Mouse (Mus musculus) forebrain, embryonic 11.5 days (tissue): ENCODE results near the gene S1pr4. TPM values are rescaled to one million over a fixed set of nuclear protein-coding genes. Genes with fewer than 3 reads are reported as not detected.
A peak's percentile ranks its signal among the peaks of the same experiment; 100 is the strongest.

Experiments used
- ATAC-seq: fragments of 200-750 bp; cut with Nextera tagmentation; replicated peaks from 2 replicates; pipeline ENCODE4 v1.8.0; 2017; ENCODE audit warnings: moderate TSS enrichment; ENCODE audit not compliant: low FRiP score
- DNase-seq: peaks from one replicate; pipeline ENCODE4 v3.0.0-alpha.2; 2017; ENCODE audit warnings: low spot score
- H3K27ac ChIP-seq: fragments of 300-500 bp; sonication (generic); 2 replicates; pipeline ENCODE4 v1.5.1; 2014; ENCODE audit warnings: low read depth, low read length
- H3K27me3 ChIP-seq: fragments of 300-500 bp; sonication (generic); 2 replicates; pipeline ENCODE4 v1.6.1; 2014; ENCODE audit warnings: mild to moderate bottlenecking, low read length, mixed read lengths; ENCODE audit not compliant: control insufficient read depth, insufficient read depth
- H3K36me3 ChIP-seq: fragments of 300-500 bp; sonication (generic); 2 replicates; pipeline ENCODE4 v1.6.1; 2014; ENCODE audit warnings: mild to moderate bottlenecking, low read length, moderate library complexity, mixed read lengths; ENCODE audit not compliant: control insufficient read depth, insufficient read depth
- H3K4me1 ChIP-seq: fragments of 300-500 bp; sonication (generic); replicated peaks from 2 replicates; pipeline ENCODE4 v1.6.1; 2014; ENCODE audit warnings: low read length, mixed read lengths; ENCODE audit not compliant: control insufficient read depth, insufficient read depth
- H3K4me2 ChIP-seq: fragments of 300-500 bp; sonication (generic); 2 replicates; pipeline ENCODE4 v1.6.1; 2014; ENCODE audit warnings: low read depth, mild to moderate bottlenecking, low read length, moderate library complexity, mixed read lengths; ENCODE audit not compliant: severe bottlenecking
- H3K4me3 ChIP-seq: fragments of 300-500 bp; sonication (generic); 2 replicates; pipeline ENCODE4 v1.5.1; 2014; ENCODE audit warnings: low read depth, low read length
- H3K9ac ChIP-seq: fragments of 300-500 bp; sonication (generic); 2 replicates; pipeline ENCODE4 v1.6.1; 2014; ENCODE audit warnings: low read length
- H3K9me3 ChIP-seq: fragments of 300-500 bp; sonication (generic); 2 replicates; pipeline ENCODE4 v1.6.1; 2016; ENCODE audit warnings: low read length, mixed read lengths; ENCODE audit not compliant: control insufficient read depth
- WGBS: fragments of 180-500 bp; shearing (Covaris S2); extraction: QIAGEN DNeasy Blood & Tissue Kit; methylation state at CpG from one replicate; pipeline ENCODE4 v1.1.7; 2014; 5-methylcytosine and 5-hydroxymethylcytosine counted together
- polyA plus RNA-seq: library from polyadenylated mRNA; unstranded; fragments of >200 nt; fragmentation: Nextera tagmentation; extraction: Ambion mirVana; gene quantifications from 2 replicates; pipeline ENCODE4 v1.2.1, GENCODE M21; 2014

S1pr4 gene
- polyA plus RNA-seq, 1 experiment from 2014 or later, result 0.68 TPM

DNA sequence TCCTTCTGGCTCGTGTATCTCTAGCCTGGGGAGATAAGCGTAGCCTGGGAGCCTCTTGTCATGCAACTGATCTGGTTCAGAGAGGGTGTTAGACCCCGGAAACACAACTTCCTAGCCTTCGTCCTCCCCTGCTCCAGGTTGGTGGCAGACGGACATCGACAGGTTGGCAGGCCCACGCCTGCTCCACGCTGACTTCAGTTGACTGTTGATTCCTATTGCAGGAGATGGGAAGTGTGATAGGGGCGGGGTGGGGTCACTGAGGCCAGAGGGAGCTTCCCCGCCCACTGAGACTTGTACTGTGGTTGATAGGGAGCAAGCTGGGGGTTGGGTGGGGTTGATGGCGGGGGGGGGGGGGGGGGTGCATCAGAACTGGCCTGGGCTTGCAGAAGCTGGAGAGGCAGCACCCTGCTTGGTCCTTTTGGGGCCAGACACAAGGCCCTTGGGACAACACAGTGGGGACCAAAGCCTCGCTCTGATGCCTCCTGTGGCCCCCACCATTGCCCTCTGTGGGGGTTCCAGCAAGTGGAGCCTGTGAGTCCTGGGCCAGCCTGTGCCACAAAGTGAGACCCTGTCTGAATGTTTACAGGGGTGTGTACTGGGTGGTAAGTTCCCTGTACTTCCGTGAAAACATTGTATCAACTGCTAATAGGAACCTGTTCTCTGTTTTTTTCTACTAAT, 25.2 kb upstream of the S1pr4 start:
- no peaks in the 10 kb centered on the region for H3K4me1 ChIP-seq
- no peak overlapping the region for H3K4me2 ChIP-seq
- no peaks in the 10 kb centered on the region for H3K9me3 ChIP-seq
- no peak overlapping the region for H3K4me3 ChIP-seq
- WGBS, result 74% methylated on average over 12 of the region's 13 CpGs
- no peak overlapping the region for H3K9ac ChIP-seq
- H3K36me3 ChIP-seq, result no peaks in the 10 kb centered on the region; the same call in 1 of the 2 replicates
- H3K27ac ChIP-seq, result no peak overlapping the region
- no peaks in the 10 kb centered on the region; the same call in 1 of the 2 replicates for H3K27me3 ChIP-seq
- no peak for ATAC-seq
- no peak for DNase-seq

DNA sequence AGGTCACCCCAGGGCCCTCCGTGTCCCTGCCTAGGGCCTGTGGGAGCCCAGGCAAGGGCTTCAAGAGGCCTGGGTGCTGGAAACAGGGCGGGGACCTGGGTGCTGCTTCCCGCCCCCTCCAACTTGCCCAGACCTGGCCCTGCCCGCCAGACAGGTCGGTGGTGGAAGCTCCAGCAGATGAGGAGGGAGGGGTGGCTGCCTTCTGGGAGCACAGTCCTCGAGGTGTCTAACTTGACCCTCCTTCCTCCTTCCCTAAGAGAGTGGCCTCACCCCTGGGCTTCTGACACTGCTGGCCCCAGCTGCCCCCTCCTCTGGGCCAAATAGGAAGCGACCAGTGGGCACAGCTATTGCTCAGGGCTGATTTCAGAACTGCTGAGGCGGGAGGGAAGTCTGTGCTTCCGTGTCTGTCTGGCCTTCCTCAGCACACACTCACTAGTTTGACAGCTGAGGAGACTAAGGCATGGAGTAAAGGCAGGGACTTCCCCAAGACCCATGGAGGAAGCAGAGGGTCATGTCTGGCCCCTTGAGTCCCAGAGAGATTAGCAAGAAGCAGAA, 24.2 kb upstream of the S1pr4 start, which contains the start of gene Gna15:
Gene Gna15, minus strand, starts transcription at position 175 of the 555 bp plus-strand sequence.
- Histone ChIP-seq H3K4me1 (no peaks in the 10 kb centered on the region), H3K4me3 (no peak within 1 kb of the TSS), H3K27ac (no peak within 1 kb of the TSS), H3K9ac (no peak within 1 kb of the TSS), H3K9me3 (no peaks in the 10 kb centered on the region), H3K4me2 (no peak within 1 kb of the TSS), H3K27me3 (no peaks in the 10 kb centered on the region; the same call in 1 of the 2 replicates), H3K36me3 (no peaks in the 10 kb centered on the region)
- 25% methylated on average over 9 of the region's 9 CpGs for WGBS
- DNase-seq, result no peak
- no peak for ATAC-seq

DNA sequence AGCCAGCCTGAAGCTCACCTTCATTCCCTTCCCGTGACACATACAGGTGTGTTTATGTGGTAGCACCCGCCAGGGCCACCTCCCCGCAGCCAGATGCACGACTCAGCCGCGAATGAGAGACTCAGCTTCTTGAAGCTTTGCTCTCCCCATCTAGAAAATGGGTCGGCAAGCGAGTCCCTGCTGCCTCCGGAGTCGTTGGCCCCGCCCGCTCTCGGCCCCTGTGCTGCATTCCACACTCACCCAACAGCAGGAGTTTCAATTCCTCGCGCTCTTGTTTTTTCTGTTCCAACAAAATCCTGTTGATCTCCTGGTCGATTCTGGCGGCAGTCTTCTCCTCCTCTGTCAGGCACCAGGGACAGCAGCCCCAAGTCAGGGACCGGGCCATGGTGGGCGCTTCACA, 23.6 kb upstream of the S1pr4 start:
- H3K9ac ChIP-seq, result no peak overlapping the region
- no peaks in the 10 kb centered on the region for H3K36me3 ChIP-seq
- no peaks in the 10 kb centered on the region for H3K9me3 ChIP-seq
- H3K4me1 ChIP-seq, result no peaks in the 10 kb centered on the region
- H3K27ac ChIP-seq, result no peak overlapping the region
- DNase-seq (no peak), ATAC-seq (no peak)
- H3K27me3 ChIP-seq, result no peaks in the 10 kb centered on the region; the same call in 1 of the 2 replicates
- H3K4me3 ChIP-seq, result no peak overlapping the region
- H3K4me2 ChIP-seq, result no peak overlapping the region
- 21% methylated on average over 19 of the region's 19 CpGs for WGBS

DNA sequence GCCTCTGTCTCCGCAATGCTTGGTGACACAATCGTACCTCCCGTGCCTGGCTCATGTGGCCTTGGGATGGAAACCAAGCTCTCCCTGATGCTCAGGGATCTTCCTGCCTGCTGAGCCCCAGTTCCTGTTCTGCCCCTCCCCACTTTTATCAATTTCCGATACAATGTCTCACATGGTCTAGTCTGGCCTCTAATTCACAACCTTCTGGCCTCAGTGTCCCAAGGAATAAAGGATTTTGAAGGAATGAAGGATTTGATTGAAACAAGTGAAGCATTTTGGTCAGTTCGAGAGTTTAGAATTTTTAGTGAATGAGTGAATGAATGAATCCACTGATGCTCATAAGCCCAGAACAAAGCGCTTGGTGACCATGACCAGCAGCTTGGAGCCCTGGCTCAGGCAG, 23.2 kb upstream of the S1pr4 start:
- H3K9me3 ChIP-seq, result no peaks in the 10 kb centered on the region
- H3K27me3 ChIP-seq, result no peaks in the 10 kb centered on the region; the same call in 1 of the 2 replicates
- no peak for DNase-seq
- no peaks in the 10 kb centered on the region for H3K4me1 ChIP-seq
- H3K4me3 ChIP-seq, result no peak overlapping the region
- H3K4me2 ChIP-seq, result no peak overlapping the region
- no peak for ATAC-seq
- 79% methylated on average over 6 of the region's 6 CpGs for WGBS
- no peak overlapping the region for H3K27ac ChIP-seq
- H3K36me3 ChIP-seq, result no peaks in the 10 kb centered on the region
- no peak overlapping the region for H3K9ac ChIP-seq

DNA sequence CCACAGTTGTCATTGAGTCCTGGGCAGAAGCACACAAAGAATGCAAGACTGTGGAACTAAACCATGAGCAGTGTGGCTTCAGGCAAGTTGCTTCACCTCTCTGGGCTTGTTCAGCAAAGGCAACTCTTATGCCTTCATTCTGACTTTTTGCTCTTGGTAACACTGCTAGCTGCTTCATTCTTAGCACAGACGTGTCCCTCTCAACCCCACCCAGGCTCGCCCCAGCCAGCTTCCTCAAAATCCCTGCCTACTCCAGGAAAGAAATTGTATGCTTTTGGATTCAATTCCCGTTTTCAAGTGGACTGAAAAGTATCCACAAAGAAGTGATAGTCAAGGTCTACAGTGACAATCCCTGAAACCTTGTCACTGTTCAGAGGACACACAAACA, 20.0 kb upstream of the S1pr4 start:
- Histone ChIP-seq H3K4me1 (no peaks in the 10 kb centered on the region), H3K9me3 (no peaks in the 10 kb centered on the region), H3K4me2 (no peak overlapping the region), H3K9ac (no peak overlapping the region), H3K27me3 (no peaks in the 10 kb centered on the region; the same call in 1 of the 2 replicates), H3K4me3 (no peak overlapping the region), H3K27ac (no peak overlapping the region), H3K36me3 (no peaks in the 10 kb centered on the region)
- ATAC-seq (no peak), DNase-seq (no peak)
- 79% methylated on average over 3 of the region's 3 CpGs for WGBS

DNA sequence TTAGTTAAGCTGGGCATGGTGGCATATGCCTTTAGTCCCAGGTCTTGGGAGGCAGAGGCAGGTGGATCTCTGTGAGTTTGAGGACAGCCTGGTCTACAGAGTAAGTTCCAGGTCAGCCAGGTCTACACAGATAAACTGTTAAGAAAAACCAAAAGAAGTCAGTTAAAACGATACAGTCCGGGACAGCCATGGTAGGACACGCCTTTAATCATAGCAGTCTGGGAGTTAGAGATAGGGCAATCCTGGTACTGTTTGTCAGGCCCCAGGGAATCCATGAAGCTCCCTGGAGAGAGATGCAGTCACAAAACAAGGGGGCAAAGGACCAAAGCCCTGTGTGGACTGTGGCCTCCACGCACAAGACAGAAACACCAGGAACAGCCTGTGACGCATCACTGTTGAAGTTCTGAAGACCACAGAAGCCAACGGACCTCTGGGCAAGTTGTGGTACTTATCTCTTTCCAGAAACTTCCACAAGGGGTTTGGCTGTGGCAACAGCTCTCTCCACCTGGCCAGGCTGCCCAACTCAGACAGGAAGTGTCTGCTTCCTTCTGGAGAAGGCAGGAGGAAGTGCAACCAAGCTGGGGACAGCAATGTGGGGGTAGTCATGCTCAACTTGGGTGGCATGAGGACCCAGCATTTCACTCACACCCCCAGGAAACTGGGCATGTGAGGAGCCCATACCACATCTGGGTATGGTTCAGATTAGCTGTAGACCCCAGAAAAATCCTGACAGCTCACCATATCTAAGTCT, 19.5 kb upstream of the S1pr4 start:
- Histone ChIP-seq H3K4me2 (no peak overlapping the region), H3K9me3 (no peaks in the 10 kb centered on the region), H3K27ac (no peak overlapping the region), H3K4me1 (no peaks in the 10 kb centered on the region), H3K4me3 (no peak overlapping the region), H3K27me3 (no peaks in the 10 kb centered on the region; the same call in 1 of the 2 replicates), H3K36me3 (no peaks in the 10 kb centered on the region), H3K9ac (no peak overlapping the region)
- 88% methylated on average over 6 of the region's 6 CpGs for WGBS
- no peak for DNase-seq
- ATAC-seq, result no peak

- H3K36me3 ChIP-seq, result no peaks in the 10 kb centered on the region
- 16% methylated on average over 4 of the region's 4 CpGs for WGBS
- no peak for ATAC-seq
These were observed 18.6 kb upstream of the S1pr4 start for GRCm38 (mm10) chr10:81518546-81518945.

GRCm38 (mm10) chr10:81517227-81517626, 17.3 kb upstream of the S1pr4 start:
- no peaks in the 10 kb centered on the region for H3K4me1 ChIP-seq
- no peak for DNase-seq
- H3K4me2 ChIP-seq, result no peak overlapping the region
- no peak overlapping the region for H3K27ac ChIP-seq
- WGBS, result 78% methylated on average over 8 of the region's 8 CpGs
- ATAC-seq, result no peak
- H3K36me3 ChIP-seq, result no peaks in the 10 kb centered on the region
- no peak overlapping the region for H3K4me3 ChIP-seq
- H3K9me3 ChIP-seq, result no peaks in the 10 kb centered on the region; the same call in 1 of the 2 replicates
- H3K9ac ChIP-seq, result no peak overlapping the region
- no peaks in the 10 kb centered on the region; the same call in 1 of the 2 replicates for H3K27me3 ChIP-seq

More at GRCm38 (mm10) chr10:81518546-81518945, 18.6 kb upstream of the S1pr4 start:
- H3K27me3 ChIP-seq, result no peaks in the 10 kb centered on the region; the same call in 1 of the 2 replicates
- H3K4me2 ChIP-seq, result no peak overlapping the region
- no peak overlapping the region for H3K9ac ChIP-seq
- H3K4me1 ChIP-seq, result no peaks in the 10 kb centered on the region
- H3K27ac ChIP-seq, result no peak overlapping the region
- no peak overlapping the region for H3K4me3 ChIP-seq
- H3K9me3 ChIP-seq, result no peaks in the 10 kb centered on the region; the same call in 1 of the 2 replicates
- peak; percentile 79 for DNase-seq
